Mouse (Mus musculus) retina, adult 2 months (tissue): Measurements from ENCODE around the gene Rbfox2.

Source experiments
- DNase-seq: peaks from one replicate; pipeline ENCODE4 v3.0.0-alpha.2; 2012; ENCODE audit warnings: low read depth, low spot score

The Rbfox2 gene

GRCm38 (mm10) chr15:77234296-77234695 is 72.5 kb downstream of the Rbfox2 start:
- no peak for DNase-seq

- no peak for DNase-seq
Observed at GRCm38 (mm10) chr15:77230144-77230543, 76.7 kb downstream of the Rbfox2 start.

GRCm38 (mm10) chr15:77226831-77227354 is 79.9 kb downstream of the Rbfox2 start:
- no peak for DNase-seq

- DNase-seq, result no peak
Observed at GRCm38 (mm10) chr15:77225858-77226257, 80.9 kb downstream of the Rbfox2 start.

GRCm38 (mm10) chr15:77225274-77225673 is 81.5 kb downstream of the Rbfox2 start:
- DNase-seq, result no peak

DNA sequence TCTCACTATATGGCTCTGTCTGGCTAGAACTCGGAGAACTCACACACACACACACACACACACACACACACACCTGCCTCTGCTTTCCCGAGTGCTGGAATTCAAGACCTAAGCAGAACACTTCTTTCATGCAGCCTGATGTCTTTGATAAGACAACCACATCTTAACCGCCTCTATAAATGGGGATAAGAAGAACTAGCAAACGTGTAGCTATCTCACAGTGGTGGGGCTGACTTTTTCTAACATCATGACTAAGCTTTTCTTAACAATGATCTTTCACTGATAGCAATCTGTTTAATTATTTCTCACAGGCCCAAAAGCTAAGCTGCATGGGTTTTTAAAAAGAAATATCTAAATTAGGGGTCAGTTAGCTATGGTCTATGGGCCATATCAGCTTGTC is 86.0 kb downstream of the Rbfox2 start:
- DNase-seq, result no peak

- no peak for DNase-seq
Observed at GRCm38 (mm10) chr15:77220137-77220536, 86.7 kb downstream of the Rbfox2 start.

DNA sequence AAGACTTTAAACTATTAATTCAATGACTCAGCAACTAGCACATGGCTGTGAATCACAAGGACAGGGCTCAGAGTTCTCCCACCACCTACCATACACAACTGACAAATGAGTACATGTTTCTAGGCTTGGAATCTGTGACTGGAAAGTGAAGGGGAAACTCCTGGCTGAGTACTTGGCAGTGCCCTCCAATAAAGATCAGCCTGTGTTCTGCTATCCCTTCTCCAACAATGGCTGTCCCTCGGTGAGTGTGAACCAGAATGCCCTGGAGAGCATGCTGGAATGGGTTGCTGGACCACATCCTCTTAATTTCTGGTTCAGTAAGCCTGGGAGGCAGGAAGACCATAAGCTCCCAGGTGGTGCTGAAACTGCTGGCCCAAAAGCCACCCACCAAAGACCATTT is 87.2 kb downstream of the Rbfox2 start:
- DNase-seq, result no peak

DNA sequence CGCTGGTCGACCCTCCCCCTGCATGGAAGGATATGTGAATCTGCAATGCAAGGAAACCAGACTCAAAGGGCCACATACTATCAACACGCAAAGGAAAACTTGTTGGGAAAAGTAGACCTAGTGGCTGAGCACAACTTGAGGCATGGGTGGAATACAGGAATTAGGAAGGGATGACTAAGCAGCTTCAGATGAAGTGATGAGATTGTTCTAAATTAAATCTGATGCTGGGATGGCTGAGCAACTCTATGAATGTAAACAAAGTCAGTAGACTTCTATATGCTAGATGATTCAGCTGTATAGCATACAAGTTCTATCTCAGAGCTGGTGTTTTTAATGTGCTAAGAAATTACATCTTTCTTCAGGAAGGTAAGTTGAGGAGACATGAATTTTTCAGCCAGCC is 88.8 kb downstream of the Rbfox2 start:
- no peak for DNase-seq

DNA sequence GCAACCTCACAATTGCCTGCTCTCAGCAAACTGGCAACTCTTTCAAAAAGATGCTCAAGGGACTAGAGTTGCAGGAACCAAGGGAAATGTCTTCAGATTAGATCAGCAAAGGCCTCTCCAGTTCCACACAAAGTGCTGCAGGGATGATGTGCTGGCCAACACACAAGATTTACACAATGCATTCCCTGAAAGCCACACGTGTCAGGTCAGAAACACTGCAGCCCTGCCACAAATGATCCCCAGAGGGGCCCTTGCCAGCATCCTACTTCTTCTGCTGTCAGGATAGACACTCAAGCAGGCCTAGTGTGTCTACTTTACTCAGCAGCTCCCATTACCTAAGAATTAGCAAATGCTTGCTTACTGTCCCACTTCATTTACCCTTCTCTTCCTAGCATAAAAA is 89.3 kb downstream of the Rbfox2 start:
- DNase-seq, result no peak

DNA sequence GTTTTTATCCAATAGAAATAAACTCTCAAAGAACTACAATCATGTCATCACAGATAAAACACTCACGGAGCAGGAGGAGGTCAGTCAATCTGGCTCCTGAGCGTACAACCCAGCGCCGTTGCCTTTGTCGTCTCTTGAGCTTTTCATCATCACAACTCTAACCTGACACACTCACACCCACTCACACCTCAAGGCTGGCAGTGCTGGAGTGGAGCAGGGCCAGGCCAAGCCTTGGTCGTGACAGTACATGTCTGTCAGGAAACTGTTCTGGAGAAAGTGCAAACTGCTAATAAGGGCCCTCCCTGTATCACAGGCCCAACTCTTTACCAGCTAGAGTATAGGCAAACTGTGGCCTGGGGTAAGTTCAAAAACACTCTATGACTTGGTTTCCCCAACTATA is 90.1 kb downstream of the Rbfox2 start:
- no peak for DNase-seq

DNA sequence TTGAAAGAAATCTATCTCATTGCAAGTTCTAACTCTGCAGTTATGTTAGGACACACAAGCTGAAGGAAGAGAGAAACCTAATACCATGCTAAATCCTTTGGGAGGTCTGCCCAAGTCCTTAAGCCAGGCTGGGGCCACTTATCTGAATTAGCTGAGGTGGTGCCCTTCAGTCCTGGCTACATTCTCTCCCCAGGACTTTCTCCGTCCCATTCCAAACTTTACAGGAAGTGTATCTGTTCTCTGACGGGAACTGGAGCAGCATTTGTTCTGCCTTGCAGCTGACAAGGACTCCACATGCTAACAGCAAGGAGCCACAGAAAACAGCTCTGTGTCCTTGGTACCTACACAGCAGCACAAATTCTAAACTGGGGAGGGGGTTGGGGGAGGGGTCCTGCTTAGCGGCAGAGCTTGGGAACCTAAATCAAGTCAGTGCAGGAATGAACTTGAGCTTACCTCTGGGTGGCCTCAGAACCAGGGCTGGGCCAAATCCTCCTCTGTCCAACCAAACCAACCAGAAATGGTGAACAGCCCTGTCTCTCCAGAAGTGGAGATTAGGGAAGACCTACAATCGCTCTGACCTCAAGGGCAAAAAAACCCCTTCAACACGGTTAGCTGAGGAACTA is 91.5 kb downstream of the Rbfox2 start:
- DNase-seq, result no peak

DNA sequence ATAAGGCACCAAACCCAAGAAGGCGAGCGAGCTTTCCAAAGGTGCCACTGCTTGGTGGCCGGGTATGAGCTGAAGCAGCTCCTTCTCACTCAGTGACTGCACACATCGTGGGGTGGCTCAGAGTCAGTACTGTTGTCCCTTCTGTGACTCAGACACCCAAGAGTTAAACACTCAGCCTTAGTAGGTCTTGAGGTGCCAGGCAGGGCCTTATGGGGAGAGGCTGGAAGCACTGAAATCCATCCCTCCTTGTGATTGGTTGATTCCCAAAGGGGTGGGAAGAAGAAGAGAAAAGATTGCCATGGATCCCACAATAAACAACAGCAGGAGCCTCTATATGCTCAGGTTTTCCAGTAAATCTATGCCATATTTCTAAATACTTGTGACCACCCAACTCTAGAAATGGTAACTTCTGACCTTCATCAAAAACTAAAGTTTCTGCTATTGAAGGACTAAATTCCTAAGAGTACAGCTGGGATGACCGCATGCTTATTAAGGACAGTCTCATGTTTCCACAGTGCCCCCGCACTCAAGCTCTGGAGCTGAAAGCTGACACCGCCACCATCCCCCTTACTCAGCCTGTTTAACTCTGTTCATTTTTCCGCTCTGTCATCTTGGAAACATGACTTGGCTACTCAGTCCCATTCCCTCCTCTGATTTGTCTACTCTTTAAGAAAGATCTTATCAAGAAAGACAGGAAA is 92.2 kb downstream of the Rbfox2 start:
- no peak for DNase-seq

GRCm38 (mm10) chr15:77213829-77214228 is 93.0 kb downstream of the Rbfox2 start:
- no peak for DNase-seq

DNA sequence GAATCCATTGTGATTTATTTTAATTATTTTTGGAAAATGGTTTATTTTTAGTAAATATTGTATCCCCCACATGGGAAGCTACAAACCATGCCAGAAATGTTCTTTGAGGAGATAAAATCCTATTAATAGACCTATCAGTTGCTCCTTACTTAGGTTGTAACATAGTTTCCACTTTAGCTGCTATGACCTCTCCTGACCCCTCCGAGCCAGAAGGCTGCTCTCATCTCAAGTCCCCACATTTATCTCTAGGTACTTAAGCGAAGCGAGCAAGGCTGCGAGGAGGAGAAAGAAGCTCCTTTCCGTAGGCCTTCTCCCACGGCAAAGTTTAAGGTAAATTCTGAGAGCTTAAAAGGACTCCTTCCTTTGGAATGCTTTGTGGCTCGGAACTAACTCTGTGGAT is 94.0 kb downstream of the Rbfox2 start:
- no peak for DNase-seq

GRCm38 (mm10) chr15:77212217-77212757 is 94.5 kb downstream of the Rbfox2 start:
- DNase-seq, result no peak

GRCm38 (mm10) chr15:77206996-77207395 is 99.8 kb downstream of the Rbfox2 start:
- no peak for DNase-seq

DNA sequence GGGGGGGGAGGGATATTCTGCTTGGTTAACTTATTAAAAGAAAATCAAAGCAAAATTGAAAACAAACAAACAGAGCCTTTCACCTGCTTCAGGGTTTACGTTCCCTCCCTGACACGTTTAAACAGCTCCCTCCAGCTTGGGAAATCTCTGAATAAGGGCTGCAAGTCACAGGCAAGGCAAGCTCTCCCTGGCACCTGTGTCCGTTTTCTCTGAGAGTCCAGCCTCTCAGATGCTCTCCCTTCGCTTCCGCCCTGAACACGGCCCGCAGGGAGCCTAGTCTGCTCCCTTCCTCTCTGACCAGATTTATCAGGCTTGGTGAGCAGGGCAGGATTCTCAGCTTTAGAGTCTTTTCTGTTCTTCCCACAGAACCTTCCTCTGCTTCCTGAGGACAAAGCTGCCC is 101.9 kb downstream of the Rbfox2 start:
- DNase-seq, result no peak

DNA sequence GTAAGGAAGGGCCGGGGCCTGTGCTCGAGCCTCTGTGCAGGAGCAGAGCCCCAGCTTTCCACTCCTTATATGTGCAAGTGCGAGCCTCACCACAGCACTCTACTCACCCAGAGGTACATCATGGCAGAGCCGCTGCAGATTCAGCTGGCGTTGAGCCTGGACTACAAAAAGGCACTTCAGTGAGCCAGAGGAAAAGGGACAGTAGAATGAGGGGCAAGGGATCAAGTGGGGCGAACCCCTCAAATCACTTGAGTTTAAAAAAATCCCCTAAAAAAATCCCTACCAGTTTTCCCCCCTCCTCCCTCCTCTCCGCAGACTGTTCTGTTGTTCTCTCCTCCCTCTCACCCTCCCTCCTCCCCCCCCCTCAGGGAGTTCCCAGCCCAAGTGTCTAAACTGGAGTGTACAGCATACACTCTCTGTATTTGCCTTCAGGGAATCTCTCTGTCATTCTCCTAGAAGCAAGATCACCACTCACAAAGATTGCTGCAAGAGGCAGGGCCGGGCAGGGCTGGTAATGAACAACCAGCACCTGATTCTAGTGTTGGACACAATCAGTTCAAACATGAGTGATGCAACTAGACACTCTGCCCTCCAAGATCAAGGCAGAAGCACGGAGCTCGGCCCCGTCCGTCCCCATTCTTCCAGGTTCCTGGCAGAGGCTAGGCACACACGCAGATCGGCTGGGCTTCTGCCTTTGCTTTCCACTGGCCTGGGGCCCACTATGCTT is 103.4 kb downstream of the Rbfox2 start:
- DNase-seq, result no peak

- no peak for DNase-seq
Observed at GRCm38 (mm10) chr15:77202881-77203254, 103.9 kb downstream of the Rbfox2 start.

DNA sequence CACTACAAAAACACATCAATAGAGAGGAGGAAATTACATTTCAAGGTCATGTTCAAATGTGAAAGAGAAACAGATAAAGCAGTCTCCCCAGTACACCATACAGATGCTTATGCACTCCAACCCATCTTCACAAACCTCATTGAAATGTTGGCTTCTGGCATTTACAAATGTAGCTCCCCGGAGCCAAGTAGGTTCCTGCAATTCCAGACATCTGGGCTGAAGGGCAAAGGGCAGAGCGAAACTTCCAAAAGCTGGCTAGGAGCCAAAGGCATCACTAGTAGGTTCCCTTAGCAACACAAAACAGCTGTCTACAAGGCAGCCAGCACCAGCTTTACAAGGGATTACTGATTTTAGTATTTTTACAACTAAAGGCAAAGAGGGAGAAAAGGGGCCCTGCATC is 104.6 kb downstream of the Rbfox2 start:
- DNase-seq, result no peak

DNA sequence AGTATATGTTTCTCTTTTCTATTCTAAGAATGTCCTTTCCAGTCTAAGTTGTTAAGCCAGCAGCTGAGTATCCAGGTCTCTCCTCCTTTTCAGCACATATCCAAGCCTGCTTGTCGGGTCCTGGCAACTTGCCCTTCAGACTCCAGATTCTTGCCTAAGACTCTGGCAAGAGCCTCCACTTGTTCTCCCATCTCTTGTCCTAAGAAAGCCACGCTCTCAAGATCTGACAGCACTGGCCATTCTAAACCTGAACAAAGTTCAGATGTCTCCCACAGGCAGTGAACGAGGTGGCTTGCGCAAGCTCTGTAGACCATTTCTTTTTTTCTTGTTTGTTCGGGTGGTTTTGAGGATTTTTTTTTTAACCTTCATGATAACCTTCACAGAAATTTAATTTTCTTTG is 110.0 kb downstream of the Rbfox2 start:
- DNase-seq, result no peak
